Mouse (Mus musculus) left cerebral cortex, postnatal 4 days (tissue): ENCODE measurements at regions not wholly inside any gene's neighbourhood (a gene's known extent, or its start where the extent isn't known, plus 50 kb on each side); places are given as distances from the start of the nearest gene placed in this dataset.

Source experiments
- DNase-seq: peaks from one replicate; pipeline ENCODE4 v3.0.0-alpha.2; 2022
- intact Hi-C: fragments of 180-260 bp; cut with DNase I; formaldehyde crosslinking; loops from one replicate; pipeline ENCODE4 v1.15.1; 2025

DNA sequence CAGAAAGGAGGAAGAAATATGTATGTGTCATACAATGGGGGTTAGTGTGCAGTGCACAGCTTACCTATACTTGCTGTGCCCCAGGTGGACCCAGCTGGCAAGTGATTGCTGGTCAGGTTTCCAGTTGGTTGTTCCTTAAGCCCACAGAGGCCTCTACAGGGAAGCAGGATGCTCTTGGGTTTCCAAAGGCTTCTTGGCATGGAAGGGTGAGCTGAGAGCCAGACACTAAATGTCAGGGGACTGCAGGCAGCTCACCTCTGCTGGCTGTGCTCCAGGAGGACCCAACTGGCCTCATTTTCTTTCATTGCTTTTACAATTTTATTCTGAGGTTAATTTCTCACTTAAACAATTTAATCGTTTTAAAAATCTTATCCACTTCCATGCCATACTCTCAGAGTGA is 108.1 kb downstream of the Gm10184 start:
- DNase-seq, result peak; percentile 35
- intact Hi-C loops, result no loop called here

DNA sequence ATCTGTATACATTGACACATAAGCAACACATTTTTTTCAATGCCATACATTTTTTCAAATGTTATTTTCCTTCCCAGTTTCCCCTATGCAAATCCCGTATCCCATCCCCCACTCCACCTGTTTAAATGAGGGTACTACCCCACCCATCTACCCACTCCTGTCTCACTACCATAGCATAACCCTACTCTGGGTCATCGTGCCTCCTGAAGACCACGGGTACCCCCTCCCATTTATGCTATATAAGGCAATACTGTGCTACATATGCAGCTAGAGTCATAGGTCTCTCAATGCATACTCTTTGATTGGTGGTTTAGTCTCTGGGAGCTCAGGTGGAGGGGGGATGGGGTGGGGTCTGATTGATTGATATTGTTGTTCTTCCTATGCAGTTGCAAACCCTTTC is 132.7 kb downstream of the Gm10184 start:
- DNase-seq, result no peak
- intact Hi-C loops, result no loop called here

DNA sequence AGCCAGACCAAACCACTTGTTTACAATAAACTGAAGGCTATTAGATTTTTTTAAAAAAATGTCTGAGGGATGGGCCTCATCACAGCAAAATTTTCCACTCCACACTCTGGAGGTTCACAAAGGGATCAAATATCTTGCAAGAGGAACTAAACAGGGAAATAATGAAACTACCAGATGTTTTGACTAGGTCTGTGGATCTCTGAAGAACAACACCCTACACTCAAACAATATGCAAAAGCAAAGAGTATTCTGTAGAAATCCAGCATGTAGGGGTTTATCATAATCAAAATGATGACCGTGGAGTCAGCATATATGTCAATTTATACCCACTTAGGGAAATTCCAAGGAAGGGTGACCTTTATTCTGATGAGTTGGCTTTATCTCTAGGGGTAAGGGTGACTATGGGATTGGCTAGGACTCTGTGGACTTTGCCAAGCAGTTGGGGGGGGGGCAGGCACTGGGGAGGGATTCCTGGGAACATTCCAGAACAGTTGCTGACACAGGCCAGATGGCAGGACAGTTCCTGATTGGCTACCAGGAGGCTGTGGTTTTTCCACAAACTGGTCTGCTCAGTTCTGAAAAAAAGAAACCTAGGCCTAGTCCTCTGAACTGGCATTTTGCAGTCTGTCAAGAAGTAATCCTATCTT is 143.9 kb downstream of the Gm10184 start:
- no peak for DNase-seq

DNA sequence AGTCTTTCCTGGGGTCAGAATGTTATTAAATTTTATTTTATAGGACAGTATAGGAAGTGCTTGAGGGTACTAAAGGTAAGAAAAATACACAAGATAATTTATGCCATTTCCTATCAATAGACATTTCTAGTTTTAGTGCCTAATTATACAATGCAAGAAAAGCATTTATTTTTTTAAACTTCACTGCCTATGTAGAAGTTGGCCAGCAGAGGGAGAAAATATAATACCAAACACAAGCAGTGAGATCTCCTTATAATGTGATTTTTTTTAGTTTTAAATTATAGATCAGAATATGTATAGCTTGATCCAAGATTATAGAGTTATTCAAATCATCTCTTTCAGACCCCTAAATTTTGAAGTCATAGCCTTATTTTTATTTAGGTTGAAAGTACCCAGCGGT is 172.8 kb downstream of the Gm10184 start:
- DNase-seq, result no peak
- intact Hi-C loops, result no loop called here

More for the DNA sequence above, 143.9 kb downstream of the Gm10184 start:
- intact Hi-C loops, result no loop called here

DNA sequence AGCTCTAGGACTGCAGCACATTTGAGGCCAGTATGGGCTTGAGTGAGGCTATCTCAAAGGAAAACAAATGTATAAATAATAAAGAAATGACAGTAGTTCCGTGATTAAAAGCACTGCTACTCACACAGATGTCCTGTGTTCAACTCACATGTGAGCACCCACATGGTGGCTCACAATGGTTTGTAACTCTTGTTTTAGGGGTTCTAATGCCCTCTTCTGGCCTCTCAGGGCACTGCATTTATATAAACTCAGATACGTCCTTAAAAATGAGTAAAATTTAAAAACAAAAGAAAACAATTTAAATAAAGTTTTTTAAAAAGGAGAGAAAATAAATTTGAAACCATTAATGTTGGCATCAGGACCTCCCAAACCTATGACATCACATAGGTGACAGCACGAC is 184.7 kb downstream of the Gm10184 start:
- no peak for DNase-seq
- intact Hi-C loops, result no loop called here

DNA sequence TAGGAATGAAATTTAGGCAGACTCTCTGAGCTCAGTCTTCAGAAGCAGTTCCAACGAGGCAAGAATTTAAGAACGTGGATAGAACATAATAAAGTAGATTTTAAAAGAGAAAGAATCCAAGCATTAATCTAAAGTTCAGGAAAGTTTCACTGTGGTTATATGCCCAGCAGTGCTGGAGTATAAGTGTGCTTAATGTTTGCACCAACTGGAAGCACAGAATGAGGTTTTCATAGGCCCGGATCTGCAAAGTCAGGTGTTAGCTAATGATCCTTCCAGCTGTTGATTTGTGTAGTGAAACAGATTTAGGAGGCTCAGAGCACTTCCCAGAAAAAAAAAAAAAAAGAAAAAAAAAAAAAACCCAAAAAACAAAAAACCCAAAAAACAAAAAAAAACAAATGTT is 228.5 kb downstream of the Gm10184 start:
- intact Hi-C loops, result no loop called here
- no peak for DNase-seq

DNA sequence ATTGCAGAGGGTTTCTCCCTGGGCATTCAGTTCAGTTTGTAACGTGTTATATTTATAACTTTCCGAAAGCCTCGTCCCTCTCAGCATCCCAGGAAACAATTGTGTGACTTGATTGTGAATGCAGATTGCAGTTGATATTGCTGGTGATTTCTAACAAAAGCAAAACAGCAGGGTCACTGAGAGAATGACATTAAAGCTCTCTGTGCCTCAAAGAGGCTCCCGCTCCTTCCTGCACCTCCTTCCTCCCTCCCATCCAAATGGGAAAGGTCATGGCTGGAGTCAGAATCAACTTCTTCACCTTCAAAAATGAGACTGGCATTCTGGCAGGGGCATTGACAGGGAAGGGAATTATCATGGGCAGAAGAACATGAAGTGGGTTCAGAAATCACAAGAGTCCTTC is 251.9 kb downstream of the Gm10184 start:
- no peak for DNase-seq
- intact Hi-C loops, result loop anchor here (10.0 kb wide), 2 partner anchors 704 to 926 kb away; no protein-coding TSS in a partner anchor

DNA sequence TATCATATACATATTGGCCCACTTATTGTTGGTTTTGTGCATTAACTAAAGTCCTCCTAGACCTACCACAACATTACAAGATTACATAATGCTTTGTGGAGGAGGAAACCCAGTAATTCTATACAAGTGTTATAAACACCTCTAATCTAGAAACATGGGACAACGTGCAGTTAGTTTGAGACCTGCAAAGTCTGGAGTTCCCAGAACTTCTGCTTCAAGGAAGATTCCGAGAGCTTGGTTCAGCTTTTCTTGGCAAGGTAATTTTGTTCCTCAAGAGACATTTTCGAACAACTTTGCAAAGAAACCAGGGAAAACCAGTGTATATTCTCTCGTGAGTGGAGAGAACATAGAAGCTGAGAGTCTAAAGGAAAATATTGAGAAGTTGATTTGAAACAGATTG is 254.0 kb downstream of the Gm10184 start:
- DNase-seq, result no peak
- intact Hi-C loops, result loop anchor here (10.0 kb wide), 2 partner anchors 701 to 929 kb away; no protein-coding TSS in a partner anchor

DNA sequence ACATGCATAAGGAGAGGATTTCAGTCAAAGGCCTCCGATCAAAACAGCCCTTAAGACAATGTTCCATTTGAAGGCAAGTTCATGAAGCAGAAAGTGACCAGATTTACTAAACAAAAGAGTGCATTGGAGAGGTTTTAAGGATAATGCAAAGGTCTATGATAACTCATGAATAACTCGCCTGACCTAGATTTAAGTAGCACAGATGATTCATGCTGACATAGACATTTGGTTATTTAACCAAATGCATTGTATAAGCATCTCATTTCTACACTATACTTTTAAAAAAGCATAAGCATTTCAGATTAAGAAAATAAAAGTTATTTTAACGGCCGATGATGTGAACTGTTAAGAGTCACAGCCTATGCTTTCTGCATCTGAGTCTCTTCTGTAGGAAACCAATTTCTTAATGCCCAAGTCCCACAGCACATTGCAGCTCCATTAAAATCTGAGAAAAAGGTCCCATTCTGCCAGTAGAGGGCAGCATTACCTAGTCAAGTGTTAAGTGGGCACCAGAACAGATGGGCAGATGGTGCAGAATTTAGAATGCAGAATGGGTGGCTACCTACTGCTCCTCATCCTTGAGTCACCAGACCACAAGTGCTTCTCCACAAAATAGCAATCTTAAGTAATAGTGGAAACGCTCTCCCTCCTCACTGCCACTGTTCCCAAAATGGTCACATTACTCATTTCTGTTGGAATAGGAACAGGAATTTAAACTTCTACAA is 256.0 kb downstream of the Gm10184 start:
- peak; percentile 65 for DNase-seq
- intact Hi-C loops, result loop anchor here (5.0 to 10.0 kb wide), 4 partner anchors 699 to 997 kb away; no protein-coding TSS in a partner anchor

DNA sequence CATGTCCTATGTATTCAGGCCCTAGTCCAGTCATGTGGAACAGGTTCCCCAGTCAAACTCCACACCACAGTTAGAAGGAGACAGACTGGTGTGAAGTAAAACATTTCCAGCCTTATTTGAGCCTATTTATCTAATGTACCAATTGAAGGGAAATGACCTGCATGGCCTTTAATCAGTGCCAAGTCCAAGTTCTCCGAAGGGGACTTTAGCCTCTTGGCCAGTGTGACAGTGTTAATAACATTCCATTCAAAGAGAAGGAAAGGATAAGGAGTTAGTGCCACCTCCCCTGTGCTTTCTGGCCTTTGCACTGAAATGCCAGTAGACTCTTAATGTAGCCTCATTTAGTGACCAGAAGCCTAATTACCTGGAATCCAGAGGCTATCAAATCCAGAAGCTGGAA is 264.2 kb downstream of the Gm10184 start:
- intact Hi-C loops, result no loop called here
- no peak for DNase-seq
